Mouse (Mus musculus): ENCODE results near the gene Ephb1.

DNA sequence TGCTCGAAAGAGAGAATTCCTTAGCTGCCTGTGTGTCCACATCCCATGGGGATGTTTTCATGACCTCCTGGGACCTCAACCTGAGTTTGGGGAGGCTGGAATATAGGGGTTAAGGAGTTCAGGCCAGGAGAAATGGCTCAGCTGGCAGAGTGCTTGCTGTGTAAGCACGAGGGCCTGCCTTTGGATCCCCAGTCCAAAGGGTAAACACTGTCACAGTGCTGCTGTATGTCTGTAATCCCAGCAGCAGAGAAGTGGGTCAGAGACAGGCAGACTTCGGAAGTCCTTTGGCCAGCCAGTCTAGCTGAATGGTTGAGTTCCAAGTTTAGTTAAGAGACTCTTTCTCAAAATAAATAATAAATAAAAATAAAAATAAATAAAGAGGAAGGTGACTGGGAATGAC, 48.2 kb upstream of the Ephb1 start:
- TF ChIP-seq POLR2A (IDR thresholded peaks at IDR 0.05; ENCODE audit: borderline replicate concordance, insufficient read depth, low read length): no peak
- no peak for TF ChIP-seq CTCF (IDR thresholded peaks at IDR 0.05; ENCODE audit: borderline replicate concordance, insufficient read depth, low read depth, low read length)

Measured in cerebellum, adult 2 months (tissue).